Mouse (Mus musculus): ENCODE data around the gene Nlrp4e. TPM values are rescaled to one million over a fixed set of nuclear protein-coding genes. Genes with fewer than 3 reads are reported as not detected.
"Not testable (repeated sequence)": the region's sequence is repeated elsewhere in the genome, so short reads cannot be mapped to it uniquely, and the experiment has no call there.

The Nlrp4e gene
- total RNA-seq (2021) = not detected
- long read RNA-seq, experiment 1 = 0 reads
- long read RNA-seq, experiment 2, partial matches to known transcripts = 0 of 2 reads
- long read RNA-seq, experiment 2, other reads (novel, unspliced or antisense) = 2 of 2 reads

DNA sequence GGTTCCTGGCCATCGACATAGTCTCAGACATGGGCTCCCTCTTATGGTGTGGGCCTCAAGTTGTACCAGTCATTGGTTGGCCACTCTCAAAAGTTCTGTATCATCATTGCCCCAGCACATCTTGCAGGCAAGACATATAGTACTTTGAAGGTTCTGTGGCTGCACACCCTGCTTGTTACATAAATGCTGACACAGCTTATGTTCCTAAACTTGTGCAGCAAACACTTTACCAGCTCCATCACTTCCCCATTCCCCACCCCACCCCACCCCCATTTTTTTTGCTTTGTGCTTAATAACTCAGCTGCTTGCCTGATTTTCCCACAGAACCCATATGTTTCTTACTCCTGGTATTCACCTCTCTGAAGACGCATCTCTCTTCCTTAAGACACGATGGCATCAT, at the start of gene Nlrp4e:
Gene Nlrp4e, plus strand, starts transcription at position 301 of the 400 bp plus-strand sequence.
- intact Hi-C loops (cut with DNase I); DNase-seq: not testable (repeated sequence)

DNA sequence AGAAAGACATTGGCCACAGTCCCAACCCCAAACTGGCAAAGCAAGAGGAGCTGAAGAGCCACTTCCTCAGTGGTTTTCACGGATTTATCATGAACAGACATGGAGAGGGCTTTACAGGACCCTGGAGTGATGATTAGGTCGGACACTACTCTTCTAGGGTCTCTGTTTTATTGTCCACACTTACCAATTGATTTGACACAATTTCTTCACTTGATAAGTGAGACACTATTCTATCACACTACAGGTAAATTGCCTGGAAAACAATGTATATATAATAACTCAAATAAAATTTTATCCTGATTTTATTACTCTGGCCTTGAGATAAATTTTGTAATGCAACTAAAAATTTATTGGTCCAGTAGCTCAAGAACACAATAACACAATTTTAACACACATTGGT, 49.4 kb upstream of the Nlrp4e start, which contains the start of gene Vmn1r166:
Gene Vmn1r166, minus strand, starts transcription at position 101 of the 400 bp plus-strand sequence.
- intact Hi-C loops (cut with DNase I); DNase-seq: not testable (repeated sequence)

DNA sequence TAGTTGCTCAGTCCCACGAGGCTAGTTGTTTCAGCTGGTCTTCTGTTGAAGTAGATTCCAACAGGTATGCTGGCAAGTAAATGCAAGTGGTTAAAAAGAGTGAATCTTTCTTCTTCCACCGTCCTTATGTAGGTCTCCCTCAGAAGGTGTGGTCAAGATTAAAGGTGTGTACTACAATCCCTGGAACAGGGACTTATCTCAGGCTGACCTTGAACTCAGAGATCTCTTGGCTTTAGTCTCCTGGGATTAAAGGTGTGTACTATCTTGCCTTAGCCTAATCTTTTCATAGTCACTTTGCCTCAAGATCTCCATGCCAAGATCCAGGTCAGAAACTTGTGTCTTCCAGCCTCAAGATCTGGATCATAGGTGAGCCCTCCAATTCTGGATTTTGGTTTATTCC, 22.2 kb upstream of the Nlrp4e start, which contains the start of gene Gm6902:
Gene Gm6902, minus strand, starts transcription at position 101 of the 400 bp plus-strand sequence.
- DNase-seq; intact Hi-C loops (cut with DNase I): not testable (repeated sequence)

DNA sequence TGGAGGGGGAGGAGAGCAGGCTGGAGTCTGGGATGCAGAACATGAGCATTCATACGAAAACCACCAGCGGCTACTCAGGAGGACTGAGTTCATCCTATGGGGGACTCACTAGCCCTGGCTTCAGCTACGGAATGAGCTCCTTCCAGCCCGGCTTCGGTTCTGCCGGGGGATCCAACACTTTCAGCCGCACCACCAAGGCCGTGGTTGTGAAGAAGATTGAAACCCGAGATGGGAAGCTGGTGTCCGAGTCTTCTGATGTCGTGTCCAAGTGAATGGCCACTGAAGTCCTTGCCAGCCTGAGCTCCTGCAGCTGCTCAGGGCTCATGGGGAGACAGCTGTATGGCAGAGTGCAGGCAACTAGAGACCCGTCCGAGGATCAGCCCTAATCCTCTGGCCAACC, 57.3 kb downstream of the Nlrp4e start:
- DNase-seq; intact Hi-C loops (cut with DNase I): not testable (repeated sequence)

DNA sequence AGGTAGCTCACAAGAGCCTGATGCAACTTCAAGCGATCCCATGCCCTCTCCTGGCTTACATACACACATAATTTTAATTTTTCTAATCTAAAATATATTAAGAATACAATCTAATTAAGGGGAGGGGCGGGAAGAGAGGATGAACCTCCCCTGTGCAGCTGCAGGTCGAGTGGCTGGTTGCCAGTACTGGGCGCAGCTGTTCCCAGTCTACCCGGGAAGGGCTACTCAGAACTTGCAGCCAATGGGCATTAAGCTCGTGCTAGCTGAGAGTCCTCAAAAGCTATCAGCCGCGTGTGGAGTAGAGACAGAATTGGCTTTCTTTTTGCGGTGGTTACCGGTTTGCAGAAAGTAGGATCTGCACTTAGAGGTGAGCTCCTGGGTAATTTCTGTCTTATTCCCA, 84.6 kb downstream of the Nlrp4e start, which contains the start of gene Nlrp5:
Gene Nlrp5, plus strand, starts transcription at position 301 of the 400 bp plus-strand sequence.
- DNase-seq = no peak
- intact Hi-C loops (cut with DNase I) = no loop called here

Small RNA genes lying within 50 kb of the gene (microRNA-seq; reads per million reads assigned to microRNA genes)
- 0 reads per million in 2 experiments for gene Gm25196

Other genes with a start within 250 kb of the Nlrp4e start
- not detected for gene Vmn1r163, start 245.7 kb upstream of the Nlrp4e start, total RNA-seq (2021)
- gene Gm8720, start 233.7 kb upstream of the Nlrp4e start, total RNA-seq (2021) = not detected
- gene Gm10662, start 156.7 kb upstream of the Nlrp4e start, total RNA-seq (2021) = not detected
- gene Vmn1r165, start 83.9 kb upstream of the Nlrp4e start, total RNA-seq (2021) = not detected
- not detected for gene Vmn1r166, start 49.5 kb upstream of the Nlrp4e start, total RNA-seq (2021)
- not detected for gene Gm6902, start 22.3 kb upstream of the Nlrp4e start, total RNA-seq (2021)
- under 1 TPM in 1 of 2 experiments, not detected in 1; 0.10 TPM for gene Nlrp5, start 84.7 kb downstream of the Nlrp4e start, total RNA-seq (2021)
- gene Vmn1r167, start 206.0 kb downstream of the Nlrp4e start, total RNA-seq (2021) = not detected
- gene Vmn1r168, start 238.5 kb downstream of the Nlrp4e start, total RNA-seq (2021) = not detected